Mouse (Mus musculus): Measurements from ENCODE around the gene Coa5.

GRCm38 (mm10) chr1:37380913-37381312 lies 49.0 kb downstream of the Coa5 start:
- TF ChIP-seq USF1 (IDR thresholded peaks at IDR 0.05; ENCODE audit: low read depth, low read length) (no peak), ZMIZ1 (IDR thresholded peaks at IDR 0.05; ENCODE audit: low read depth, low read length) (no peak), POLR2A (IDR thresholded peaks at IDR 0.05; ENCODE audit: control insufficient read depth in 1 of 2, insufficient read depth in 1 of 2, low read depth in 1 of 2, low read length in 2 of 2, poor library complexity in 1 of 2) (no peak), BHLHE40 (IDR thresholded peaks at IDR 0.05; ENCODE audit: borderline replicate concordance, low read depth, low read length) (no peak), CTCF (IDR thresholded peaks at IDR 0.05 in 2 of 3, conservative IDR thresholded peaks at IDR 0.05 in 1 of 3; ENCODE audit: control insufficient read depth in 1 of 3, insufficient read depth in 1 of 3, low read depth in 2 of 3, low read length in 3 of 3, poor library complexity in 1 of 3, severe bottlenecking in 1 of 3) (no peak), USF2 (IDR thresholded peaks at IDR 0.05; ENCODE audit: borderline replicate concordance in 1 of 2, insufficient read depth in 1 of 2, low read depth in 1 of 2, low read length in 2 of 2) (no peak), TBP (IDR thresholded peaks at IDR 0.05; ENCODE audit: low read depth, low read length) (no peak), ZC3H11A (IDR thresholded peaks at IDR 0.05; ENCODE audit: low read depth, low read length) (no peak), GATA1 (IDR thresholded peaks at IDR 0.05; ENCODE audit: low read depth, low read length) (no peak), EP300 (IDR thresholded peaks at IDR 0.05; ENCODE audit: low read depth in 1 of 2, low read length in 2 of 2) (no peak), SMC3 (IDR thresholded peaks at IDR 0.05; ENCODE audit: low read depth, low read length) (no peak), MYC (IDR thresholded peaks at IDR 0.05; ENCODE audit: low read depth, low read length) (no peak)

Data from MEL (cell line).